8 mouse cellular contexts compared by ENCODE assay signal in the genomic region with DNA sequence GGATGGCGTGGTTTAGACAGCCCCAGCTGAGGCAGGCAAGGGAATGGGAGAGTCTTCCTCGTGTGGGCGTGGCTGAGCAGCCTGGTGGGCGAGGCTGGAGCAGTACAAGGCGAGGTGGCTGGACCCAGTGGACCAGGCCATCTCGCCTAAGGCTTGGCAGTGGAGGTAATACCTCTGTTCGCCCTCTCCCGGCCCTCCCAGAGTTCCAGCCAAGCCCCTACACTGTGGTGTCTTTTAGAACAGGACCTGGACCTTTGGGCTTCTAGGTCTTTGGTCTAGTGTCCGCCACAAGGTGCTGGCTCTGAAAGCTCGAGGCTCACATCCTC. TPM values are rescaled to one million over a fixed set of nuclear protein-coding genes. Genes with fewer than 3 reads are reported as not detected.
DNase-seq lines count a peak whose midpoint lies in the region; ATAC-seq and TF ChIP-seq lines count a peak whose summit lies in the region.

No protein-coding gene starts in this region.

- peaks cover 17% of the 10 kb centered on the region for H3K4me1 ChIP-seq in kidney, embryonic 16.5 days (ENCODE audit: insufficient read depth, low read length)
- no peaks in the 10 kb centered on the region for H3K4me1 ChIP-seq in embryonic facial prominence, embryonic 12.5 days
- H3K4me1 ChIP-seq in hindbrain, postnatal 0 days (ENCODE audit: insufficient read depth, low read length) = peaks cover 14% of the 10 kb centered on the region

- H3K4me3 ChIP-seq in kidney, embryonic 16.5 days (ENCODE audit: low read length) = peak overlapping the region; percentile 74
- peak overlapping the region; percentile 52 for H3K4me3 ChIP-seq in embryonic facial prominence, embryonic 12.5 days
- H3K4me3 ChIP-seq in hindbrain, postnatal 0 days (ENCODE audit: low read length) = peak overlapping the region; percentile 56

- H3K36me3 ChIP-seq in kidney, embryonic 16.5 days (ENCODE audit: insufficient read depth, low read length) = no peaks in the 10 kb centered on the region
- H3K36me3 ChIP-seq in embryonic facial prominence, embryonic 12.5 days = no peaks in the 10 kb centered on the region
- H3K36me3 ChIP-seq in hindbrain, postnatal 0 days (ENCODE audit: insufficient read depth, low read length) = no peaks in the 10 kb centered on the region

- DNase-seq in kidney, adult 18-20 months = no peak
- DNase-seq in hindbrain, postnatal 0 days (ENCODE audit: low spot score) = no peak
- DNase-seq in cerebellum, adult 8-10 months = no peak
- DNase-seq in adrenal gland, adult (ENCODE audit: inconsistent age in 2 of 2, low spot score in 1 of 2) = no peak
- DNase-seq in spleen, postnatal 14 days (ENCODE audit: low spot score in 2 of 2) = no peak

- ATAC-seq in kidney, embryonic 16.5 days (ENCODE audit: low FRiP score, low TSS enrichment) = no peak
- ATAC-seq in embryonic facial prominence, embryonic 12.5 days (ENCODE audit: insufficient number of reproducible peaks, insufficient read depth, low FRiP score, low TSS enrichment) = peak; percentile 89
- no peak for ATAC-seq in hindbrain, postnatal 0 days
- 0 out of 2 replicates have a peak, but pooled peaks have one; percentile 34 for ATAC-seq in monocyte, adult 5-6 weeks (replicated peaks; ENCODE audit: insufficient number of reproducible peaks, low FRiP score, low TSS enrichment, poor library complexity, severe bottlenecking)

- no peak; the same call in 1 of the 2 replicates for TF ChIP-seq CTCF in hindbrain, postnatal 0 days (IDR thresholded peaks at IDR 0.05; ENCODE audit: low read depth)

- H3K27me3 ChIP-seq in kidney, embryonic 16.5 days (ENCODE audit: insufficient read depth, low read length) = no peaks in the 10 kb centered on the region
- no peaks in the 10 kb centered on the region for H3K27me3 ChIP-seq in embryonic facial prominence, embryonic 12.5 days
- H3K27me3 ChIP-seq in hindbrain, postnatal 0 days (ENCODE audit: insufficient read depth, low read length) = peaks cover 12% of the 10 kb centered on the region

- H3K9me3 ChIP-seq in kidney, embryonic 16.5 days (ENCODE audit: low read length) = no peaks in the 10 kb centered on the region
- H3K9me3 ChIP-seq in embryonic facial prominence, embryonic 12.5 days = no peaks in the 10 kb centered on the region
- no peaks in the 10 kb centered on the region for H3K9me3 ChIP-seq in hindbrain, postnatal 0 days (ENCODE audit: low read length)

- WGBS in kidney, embryonic 16.5 days = 7% methylated on average over 10 of the region's 10 CpGs
- 7% methylated on average over 10 of the region's 10 CpGs for WGBS in embryonic facial prominence, embryonic 12.5 days
- 7% methylated on average over 10 of the region's 10 CpGs for WGBS in hindbrain, postnatal 0 days

- H3K9ac ChIP-seq in kidney, embryonic 16.5 days (replicated peaks; ENCODE audit: low read length) = peak overlapping the region; percentile 23; the same call in 1 of the 2 replicates
- peak overlapping the region; percentile 41 for H3K9ac ChIP-seq in embryonic facial prominence, embryonic 12.5 days
- 0 out of 2 replicates have a peak overlapping the region, but pooled peaks have one; percentile 10 for H3K9ac ChIP-seq in hindbrain, postnatal 0 days (replicated peaks; ENCODE audit: low read length)

- peak overlapping the region; percentile 69 for H3K4me2 ChIP-seq in kidney, embryonic 16.5 days (replicated peaks; ENCODE audit: low read depth, low read length)
- peak overlapping the region; percentile 81 for H3K4me2 ChIP-seq in embryonic facial prominence, embryonic 12.5 days (replicated peaks)
- peak overlapping the region; percentile 99 for H3K4me2 ChIP-seq in hindbrain, postnatal 0 days (ENCODE audit: low read depth, low read length)

- peak overlapping the region; percentile 64; the same call in 1 of the 2 replicates for H3K27ac ChIP-seq in kidney, embryonic 16.5 days (ENCODE audit: low read length)
- H3K27ac ChIP-seq in embryonic facial prominence, embryonic 12.5 days = no peak overlapping the region
- no peak overlapping the region for H3K27ac ChIP-seq in hindbrain, postnatal 0 days

RNA-seq across cellular contexts. Expression of a gene that starts 0.6 kb away (rescaled TPM):
- polyA plus RNA-seq in kidney, embryonic 16.5 days (2015; fragmentation: Nextera tagmentation; extraction: Ambion mirVana) = 14.8 and 15.3 TPM in 2 replicates
- 4.9 and 5.1 TPM in 2 replicates for polyA plus RNA-seq in embryonic facial prominence, embryonic 12.5 days (2016; fragmentation: Nextera tagmentation; extraction: Ambion mirVana)
- 0.63 and 1.3 TPM in 2 replicates for total RNA-seq in hindbrain, postnatal 0 days (2014; rRNA removed)
- 1.8 and 1.9 TPM in 2 replicates for polyA plus RNA-seq in hindbrain, postnatal 0 days (2015; fragmentation: Nextera tagmentation; extraction: Ambion mirVana)
- 0.21 TPM in 1 of 3 replicates, not detected in the others for total RNA-seq in monocyte, adult 5-6 weeks (2017)

Comparison
In these comparisons a context has a peak if more than half of its experiments do, and no peak if none do; other contexts are left out.
1. ATAC-seq: peak in embryonic facial prominence, embryonic 12.5 days (single experiment) and monocyte, adult 5-6 weeks (single experiment); none in kidney, embryonic 16.5 days (single experiment) and hindbrain, postnatal 0 days (single experiment).
2. Peak in every context shown above with its lines, with median percentiles within 50 percentile points of each other: H3K4me2 ChIP-seq, H3K4me3 ChIP-seq and H3K9ac ChIP-seq.